Mouse (Mus musculus) urinary bladder, adult 18-20 months (tissue): ENCODE results near the gene Cxcr2.
A peak's percentile ranks its signal among the peaks of the same experiment; 100 is the strongest.
"Not testable (repeated sequence)": the region's sequence is repeated elsewhere in the genome, so short reads cannot be mapped to it uniquely, and the experiment has no call there.

ENCODE experiments used
- DNase-seq, 2 experiments: peaks; one replicate each; pipeline ENCODE4 v3.0.0; 2022; ENCODE audit warnings: low spot score in 2 of 2, mixed read lengths in 2 of 2

Cxcr2 gene

GRCm38 (mm10) chr1:74139415-74139814, 14.4 kb upstream of the Cxcr2 start:
- DNase-seq: no peak

GRCm38 (mm10) chr1:74141781-74142180, 12.0 kb upstream of the Cxcr2 start:
- DNase-seq: no peak

GRCm38 (mm10) chr1:74149106-74149885, 4.5 kb upstream of the Cxcr2 start:
- DNase-seq: peak in 1 of 2 experiments; percentile 47

GRCm38 (mm10) chr1:74150101-74150500, 3.7 kb upstream of the Cxcr2 start:
- no peak for DNase-seq

GRCm38 (mm10) chr1:74151091-74151490, 2.7 kb upstream of the Cxcr2 start:
- no peak for DNase-seq

GRCm38 (mm10) chr1:74155435-74156012, 1.7 kb downstream of the Cxcr2 start:
- DNase-seq: no peak

GRCm38 (mm10) chr1:74156381-74156910, 2.7 kb downstream of the Cxcr2 start:
- no peak for DNase-seq

GRCm38 (mm10) chr1:74159613-74160012, 5.8 kb downstream of the Cxcr2 start:
- not testable (repeated sequence) for DNase-seq

- DNase-seq: no peak
Observed at GRCm38 (mm10) chr1:74160036-74160435, 6.2 kb downstream of the Cxcr2 start.

GRCm38 (mm10) chr1:74167136-74167535, 13.3 kb downstream of the Cxcr2 start:
- no peak for DNase-seq

- DNase-seq: no peak
Observed at GRCm38 (mm10) chr1:74169721-74170120, 15.9 kb downstream of the Cxcr2 start.

- DNase-seq: no peak
Observed at GRCm38 (mm10) chr1:74172722-74173121, 18.9 kb downstream of the Cxcr2 start.

- no peak for DNase-seq
Observed at GRCm38 (mm10) chr1:74175731-74176130, 21.9 kb downstream of the Cxcr2 start.

GRCm38 (mm10) chr1:74178618-74179017, 24.8 kb downstream of the Cxcr2 start:
- DNase-seq: no peak

- DNase-seq: peak in 1 of 2 experiments; percentile 10
Observed at GRCm38 (mm10) chr1:74179624-74180408, 26.0 kb downstream of the Cxcr2 start.

- no peak for DNase-seq
Observed at GRCm38 (mm10) chr1:74181462-74181861, 27.7 kb downstream of the Cxcr2 start.

- no peak for DNase-seq
Observed at GRCm38 (mm10) chr1:74183006-74183405, 29.2 kb downstream of the Cxcr2 start.

GRCm38 (mm10) chr1:74190471-74190870, 36.7 kb downstream of the Cxcr2 start:
- no peak for DNase-seq

- no peak for DNase-seq
Observed at GRCm38 (mm10) chr1:74192711-74193110, 38.9 kb downstream of the Cxcr2 start.

- DNase-seq: no peak
Observed at GRCm38 (mm10) chr1:74194445-74194844, 40.7 kb downstream of the Cxcr2 start, which contains the start of gene Cxcr1. TSS of gene Cxcr1 (minus strand) at chr1:74194631.

- DNase-seq: peak in 1 of 2 experiments; percentile 24
Observed at GRCm38 (mm10) chr1:74195961-74196360, 42.2 kb downstream of the Cxcr2 start.
